Mouse (Mus musculus): Measurements from ENCODE around the gene Dnajb7. TPM values are rescaled to one million over a fixed set of nuclear protein-coding genes. Genes with fewer than 3 reads are reported as not detected.

The Dnajb7 gene
- total RNA-seq (2021), result not detected
- long read RNA-seq, experiment 1, result 0 reads
- long read RNA-seq, experiment 2, result 0 reads

- DNase-seq (ENCODE audit: low spot score in 2 of 2), result no peak
Measured at GRCm38 (mm10) chr15:81408199-81408598, at the start of gene Dnajb7. Gene Dnajb7, minus strand, starts transcription at chr15:81408299.

- DNase-seq (ENCODE audit: low spot score in 2 of 2), result peak; percentile 31 to 63
Measured at GRCm38 (mm10) chr15:81448463-81448862, 40.4 kb upstream of the Dnajb7 start.

GRCm38 (mm10) chr15:81439236-81439635, 31.1 kb upstream of the Dnajb7 start:
- DNase-seq (ENCODE audit: low spot score in 2 of 2), result no peak

- no peak for DNase-seq (ENCODE audit: low spot score in 2 of 2)
Measured at GRCm38 (mm10) chr15:81438345-81438744, 30.2 kb upstream of the Dnajb7 start.

GRCm38 (mm10) chr15:81431195-81431594, 23.1 kb upstream of the Dnajb7 start:
- DNase-seq (ENCODE audit: low spot score in 2 of 2), result no peak

- DNase-seq (ENCODE audit: low spot score in 2 of 2), result no peak
Measured at GRCm38 (mm10) chr15:81427947-81428346, 19.8 kb upstream of the Dnajb7 start.

GRCm38 (mm10) chr15:81425311-81425710, 17.2 kb upstream of the Dnajb7 start:
- no peak for DNase-seq (ENCODE audit: low spot score in 2 of 2)

- DNase-seq (ENCODE audit: low spot score in 2 of 2), result no peak
Measured at GRCm38 (mm10) chr15:81422156-81422681, 14.1 kb upstream of the Dnajb7 start.

GRCm38 (mm10) chr15:81421454-81421853, 13.4 kb upstream of the Dnajb7 start:
- DNase-seq (ENCODE audit: low spot score in 2 of 2), result no peak

GRCm38 (mm10) chr15:81418065-81418464, 10.0 kb upstream of the Dnajb7 start:
- no peak for DNase-seq (ENCODE audit: low spot score in 2 of 2)

- peak; percentile 29 to 40 for DNase-seq (ENCODE audit: low spot score in 2 of 2)
Measured at GRCm38 (mm10) chr15:81416763-81417310, 8.7 kb upstream of the Dnajb7 start.

GRCm38 (mm10) chr15:81405008-81405407, 3.1 kb downstream of the Dnajb7 start:
- no peak for DNase-seq (ENCODE audit: low spot score in 2 of 2)

- peak; percentile 100 for DNase-seq (ENCODE audit: low spot score in 2 of 2)
Measured at GRCm38 (mm10) chr15:81399638-81400315, 8.3 kb downstream of the Dnajb7 start, which contains the start of the genes St13 and Xpnpep3. Gene St13, minus strand, starts transcription at chr15:81400077. Gene Xpnpep3, plus strand, starts transcription at chr15:81400138.

- DNase-seq (ENCODE audit: low spot score in 2 of 2), result no peak
Measured at GRCm38 (mm10) chr15:81399297-81399637, 8.8 kb downstream of the Dnajb7 start.

GRCm38 (mm10) chr15:81398189-81398588, 9.9 kb downstream of the Dnajb7 start:
- no peak for DNase-seq (ENCODE audit: low spot score in 2 of 2)

GRCm38 (mm10) chr15:81394211-81394915, 13.7 kb downstream of the Dnajb7 start:
- DNase-seq (ENCODE audit: low spot score in 2 of 2), result no peak

GRCm38 (mm10) chr15:81392997-81393396, 15.1 kb downstream of the Dnajb7 start:
- DNase-seq (ENCODE audit: low spot score in 2 of 2), result no peak

GRCm38 (mm10) chr15:81386327-81386726, 21.8 kb downstream of the Dnajb7 start:
- DNase-seq (ENCODE audit: low spot score in 2 of 2), result no peak

- DNase-seq (ENCODE audit: low spot score in 2 of 2), result no peak
Measured at GRCm38 (mm10) chr15:81378845-81379244, 29.3 kb downstream of the Dnajb7 start.

- no peak for DNase-seq (ENCODE audit: low spot score in 2 of 2)
Measured at GRCm38 (mm10) chr15:81374621-81375020, 33.5 kb downstream of the Dnajb7 start.

- DNase-seq (ENCODE audit: low spot score in 2 of 2), result no peak
Measured at GRCm38 (mm10) chr15:81370356-81370755, 37.7 kb downstream of the Dnajb7 start.

GRCm38 (mm10) chr15:81368601-81369000, 39.5 kb downstream of the Dnajb7 start:
- DNase-seq (ENCODE audit: low spot score in 2 of 2), result no peak
